Mouse (Mus musculus): ENCODE measurements at regions not wholly inside any gene's neighbourhood (a gene's known extent, or its start where the extent isn't known, plus 50 kb on each side); places are given as distances from the start of the nearest gene placed in this dataset.

- TF ChIP-seq POLR2A (IDR thresholded peaks at IDR 0.05; ENCODE audit: control insufficient read depth, low read depth, low read length) (no peak), CTCF (IDR thresholded peaks at IDR 0.05; ENCODE audit: control insufficient read depth, insufficient read depth, insufficient replicate concordance, low read depth, low read length) (no peak)
These were observed 67.8 kb upstream of the Hes1 start for GRCm38 (mm10) chr16:29996139-29997069.
